Mouse (Mus musculus) CH12.LX (cell line): ENCODE data around the gene Ttll5.

Experiments used
- CTCF ChIP-seq, 2 experiments: IDR thresholded peaks in 1 of 2; conservative IDR thresholded peaks in 1 of 2; 2 replicates each; pipeline ENCODE4 v1.5.1; 2011 to 2012; ENCODE audit warnings: low read depth in 2 of 2, low read length in 2 of 2, improper control_type of control experiment in 1 of 2, inconsistent platforms in 1 of 2, mild to moderate bottlenecking in 1 of 2, moderate library complexity in 1 of 2
- E2F4 ChIP-seq: IDR thresholded peaks from 2 replicates; pipeline ENCODE4 v1.6.1; 2011; ENCODE audit warnings: low read depth, low read length, improper control_type of control experiment; ENCODE audit not compliant: insufficient replicate concordance
- HCFC1 ChIP-seq: IDR thresholded peaks from 2 replicates; pipeline ENCODE4 v1.6.1; 2012; ENCODE audit warnings: low read depth, mild to moderate bottlenecking, inconsistent platforms, low read length, improper control_type of control experiment
- NELFE ChIP-seq: IDR thresholded peaks from 2 replicates; pipeline ENCODE4 v1.6.1; 2011; ENCODE audit warnings: low read depth, low read length, improper control_type of control experiment
- POLR2A ChIP-seq: IDR thresholded peaks from 2 replicates; pipeline ENCODE4 v1.6.1; 2011; ENCODE audit warnings: low read depth, mild to moderate bottlenecking, improper control_type of control experiment, low read length
- TBP ChIP-seq: conservative IDR thresholded peaks from 2 replicates; pipeline ENCODE4 v1.6.1; 2011; ENCODE audit warnings: low read depth, low read length, improper control_type of control experiment
- TCF12 ChIP-seq: IDR thresholded peaks from 2 replicates; pipeline ENCODE4 v1.6.1; 2014; ENCODE audit warnings: low read depth, mild to moderate bottlenecking, inconsistent platforms, low read length, improper control_type of control experiment
- ZC3H11A ChIP-seq: IDR thresholded peaks from 2 replicates; pipeline ENCODE4 v1.6.1; 2012; ENCODE audit warnings: low read depth, mild to moderate bottlenecking, inconsistent platforms, low read length, improper control_type of control experiment
- ZNF384 ChIP-seq: IDR thresholded peaks from 2 replicates; pipeline ENCODE4 v1.6.1; 2012; ENCODE audit warnings: low read depth, low read length, improper control_type of control experiment, inconsistent platforms

DNA sequence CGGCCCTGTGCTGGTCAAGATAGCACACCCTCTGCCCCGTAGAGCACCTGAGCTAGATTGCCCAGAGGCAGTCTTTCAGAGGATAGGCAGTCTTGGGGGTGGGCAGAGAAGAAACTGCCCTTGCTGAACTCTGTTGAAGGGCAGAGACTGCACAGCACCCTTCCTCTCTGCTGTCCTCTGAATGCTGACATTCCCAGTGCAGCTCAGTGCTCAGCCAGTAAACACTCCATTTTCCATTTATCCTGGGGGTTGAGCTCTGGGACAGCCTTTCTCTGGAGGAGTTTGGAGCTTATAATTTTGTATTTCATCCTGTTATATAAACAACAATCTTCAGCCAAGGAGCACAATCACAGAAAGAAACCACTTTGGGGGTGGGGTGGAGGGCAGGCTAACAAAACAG is 138.7 kb downstream of the Ttll5 start:
- no peak for TF ChIP-seq TCF12
- no peak for TF ChIP-seq NELFE
- TF ChIP-seq CTCF (conservative IDR thresholded peaks at IDR 0.05 in 1 of 2, IDR thresholded peaks at IDR 0.05 in 1 of 2; ENCODE audit: low read depth in 2 of 2, low read length in 2 of 2) = no peak
- TF ChIP-seq POLR2A = no peak
- no peak for TF ChIP-seq TBP
- no peak for TF ChIP-seq ZNF384
- TF ChIP-seq ZC3H11A = no peak
- no peak for TF ChIP-seq HCFC1
- no peak for TF ChIP-seq E2F4
